Mouse (Mus musculus) testis, postnatal 14 days (tissue): ENCODE measurements around the gene Aldh3b3.

Source experiments
- DNase-seq: peaks from one replicate; pipeline ENCODE4 v3.0.0; 2021; ENCODE audit warnings: low spot score

Gene Aldh3b3

GRCm38 (mm10) chr19:3958470-3958869 lies at the start of gene Aldh3b3:
Gene Aldh3b3, plus strand, starts transcription at chr19:3958645.
- no peak for DNase-seq

DNA sequence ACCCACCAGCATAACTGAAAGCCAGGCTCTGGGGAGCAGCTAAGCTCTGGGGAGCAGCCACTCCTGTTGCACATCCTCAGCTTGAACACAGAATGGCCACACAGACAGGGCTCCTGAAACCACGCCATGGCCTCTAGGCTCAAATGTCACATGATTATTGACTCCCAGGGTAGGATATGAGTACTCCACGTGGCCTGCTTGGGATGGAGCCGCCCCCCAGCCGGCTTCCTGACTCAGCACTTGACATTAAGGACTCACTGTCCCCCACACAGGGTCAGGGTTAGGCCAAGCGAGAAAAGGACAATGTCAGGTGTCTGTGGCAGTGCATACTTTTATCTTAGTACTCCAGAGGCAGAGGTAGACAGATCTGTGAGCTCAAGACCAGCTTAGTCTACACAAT lies 48.2 kb upstream of the Aldh3b3 start:
- no peak for DNase-seq

DNA sequence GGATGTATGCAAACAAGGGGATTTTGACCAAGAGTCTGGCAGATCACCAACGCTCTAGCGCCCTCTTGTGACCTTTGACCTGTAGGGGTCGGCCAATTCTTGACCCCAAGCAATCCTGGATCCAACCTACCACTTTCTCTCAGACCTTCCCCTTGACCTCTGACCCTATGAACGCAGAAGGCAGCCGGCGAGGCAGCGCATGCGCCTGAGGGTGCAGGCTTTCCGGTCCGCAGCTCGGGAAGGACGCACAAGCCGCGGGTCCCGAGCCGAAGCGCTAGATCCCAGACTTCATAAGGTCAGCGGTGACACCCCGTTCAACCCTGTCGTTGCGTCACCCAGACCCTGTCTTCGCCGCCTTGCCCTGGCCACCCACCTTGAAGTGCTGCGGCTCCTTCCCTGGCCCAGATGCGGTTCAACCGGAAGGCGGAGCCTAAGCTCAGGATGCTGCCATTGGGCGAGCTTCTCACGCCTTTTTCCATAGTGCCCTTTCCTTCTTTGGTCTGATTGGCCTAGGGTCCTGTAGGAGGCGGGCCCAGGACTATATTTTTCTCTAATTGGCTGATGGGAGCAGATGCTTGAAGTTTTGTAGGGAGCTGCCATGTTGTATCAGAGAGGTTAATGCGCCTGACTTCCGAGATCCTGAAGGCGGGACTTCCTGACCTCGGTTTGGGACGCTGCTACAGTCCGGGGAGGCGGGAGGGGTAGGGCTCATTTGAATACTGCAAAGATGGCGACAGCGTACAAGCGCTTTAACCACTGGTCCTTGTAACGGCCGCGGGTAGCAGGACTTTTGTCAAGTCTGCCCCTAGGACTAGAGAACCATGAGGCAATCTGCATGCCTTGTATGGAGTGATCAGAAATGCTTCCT lies 45.9 kb upstream of the Aldh3b3 start, which contains the start of gene Ndufs8:
Gene Ndufs8, minus strand, starts transcription at position 438 of the 868 bp plus-strand sequence.
- DNase-seq, result peak; percentile 95

- no peak for DNase-seq
Observed at GRCm38 (mm10) chr19:3913692-3914091, 44.8 kb upstream of the Aldh3b3 start.

DNA sequence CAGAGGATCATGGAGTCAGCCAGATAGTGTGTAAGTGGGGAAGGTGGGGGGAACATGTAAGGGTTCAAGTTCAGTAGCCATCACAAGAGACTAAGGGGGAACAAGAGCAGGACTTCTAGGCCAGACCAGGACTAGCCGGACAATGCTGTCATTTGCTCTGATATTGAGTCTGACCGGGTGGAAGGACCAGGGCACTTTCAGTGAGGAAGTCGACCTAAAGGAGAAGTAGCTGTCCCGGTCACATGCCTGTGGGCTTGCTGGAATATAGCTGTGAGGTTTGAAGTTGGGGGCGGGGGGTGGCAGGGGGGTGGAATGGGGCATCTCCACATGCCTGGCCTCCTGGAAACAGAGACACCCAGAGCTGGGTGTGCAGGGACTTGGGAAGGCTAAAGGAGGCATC lies 43.9 kb upstream of the Aldh3b3 start:
- DNase-seq, result no peak

- DNase-seq, result no peak
Observed at GRCm38 (mm10) chr19:3916727-3917126, 41.7 kb upstream of the Aldh3b3 start.

- DNase-seq, result no peak
Observed at GRCm38 (mm10) chr19:3919928-3920327, 38.5 kb upstream of the Aldh3b3 start.

DNA sequence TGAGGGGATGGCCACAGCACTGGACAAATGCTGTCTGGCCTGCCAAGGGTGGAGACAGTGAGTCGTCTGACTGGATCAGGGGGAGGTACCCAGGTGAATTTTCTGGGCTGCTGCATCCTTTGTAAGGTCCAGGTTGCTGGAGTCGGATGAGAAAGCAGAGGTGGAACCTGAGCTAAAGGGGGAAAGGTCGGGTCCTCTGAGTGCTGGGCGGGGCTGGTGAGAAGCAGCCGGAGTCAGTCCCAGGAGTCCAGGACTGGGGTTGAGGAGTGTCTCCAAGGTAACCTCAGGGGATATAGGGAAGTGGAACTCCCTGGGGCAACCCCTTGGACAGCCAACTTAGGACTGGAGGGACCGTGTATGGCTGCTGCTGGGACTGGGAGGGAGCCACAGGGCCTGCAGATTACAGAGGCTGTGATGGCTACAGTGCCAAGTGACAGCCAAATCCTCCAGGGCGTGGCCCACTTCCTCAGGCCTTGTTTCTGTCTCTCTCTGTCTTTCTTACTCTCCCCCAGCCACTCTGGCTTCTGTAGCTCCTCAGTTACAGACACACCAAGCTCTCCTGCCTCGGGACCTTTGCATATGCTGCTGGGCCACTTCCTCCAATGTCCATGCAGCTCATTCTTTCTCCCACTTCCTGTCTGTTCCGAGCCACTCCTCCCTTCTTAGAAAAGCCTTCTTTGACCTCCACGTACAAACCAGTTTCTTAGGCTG lies 35.6 kb upstream of the Aldh3b3 start:
- no peak for DNase-seq

DNA sequence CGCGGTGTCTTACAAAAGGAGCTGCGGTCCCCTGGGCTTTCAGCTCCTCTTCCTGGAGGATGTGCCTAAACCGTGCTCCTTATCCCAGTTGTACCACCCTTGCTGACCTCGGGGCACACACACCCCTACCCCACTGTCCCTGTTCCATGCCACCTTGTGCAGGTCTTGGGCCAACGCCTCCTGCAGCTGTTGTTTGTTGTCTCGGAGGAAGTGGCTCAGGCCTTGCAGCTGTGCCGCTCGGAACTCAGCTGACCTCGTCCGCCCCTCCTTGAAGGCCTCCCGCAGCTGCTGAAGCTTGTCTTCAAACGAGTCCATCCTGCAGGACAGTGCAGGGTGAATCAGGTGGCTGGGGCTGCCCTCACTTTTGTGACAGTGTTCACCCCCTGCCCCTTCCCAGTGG lies 34.9 kb upstream of the Aldh3b3 start:
- DNase-seq, result no peak

- no peak for DNase-seq
Observed at GRCm38 (mm10) chr19:3924190-3924589, 34.3 kb upstream of the Aldh3b3 start.

DNA sequence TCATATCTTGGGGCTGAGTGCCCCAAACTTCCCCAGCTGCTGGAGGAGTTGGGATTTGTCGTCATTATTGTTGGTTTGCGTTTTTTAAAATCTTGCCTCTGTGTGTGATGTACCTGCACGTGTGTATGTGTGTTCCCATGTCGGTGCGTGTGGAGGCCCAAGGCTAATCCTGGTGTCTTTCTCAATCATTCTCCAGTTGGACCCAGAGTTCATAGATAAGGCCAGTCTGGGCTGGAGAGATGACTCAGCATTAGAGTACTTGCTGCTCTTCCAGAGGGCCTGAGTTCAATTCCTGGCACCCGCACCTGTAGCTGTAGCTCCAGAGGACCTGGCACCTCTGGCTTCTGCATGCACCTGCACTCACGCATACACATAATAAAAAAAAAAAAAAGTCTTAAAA lies 33.6 kb upstream of the Aldh3b3 start:
- no peak for DNase-seq

GRCm38 (mm10) chr19:3925859-3926258 lies 32.6 kb upstream of the Aldh3b3 start:
- no peak for DNase-seq

- DNase-seq, result no peak
Observed at GRCm38 (mm10) chr19:3926279-3926678, 32.2 kb upstream of the Aldh3b3 start.

DNA sequence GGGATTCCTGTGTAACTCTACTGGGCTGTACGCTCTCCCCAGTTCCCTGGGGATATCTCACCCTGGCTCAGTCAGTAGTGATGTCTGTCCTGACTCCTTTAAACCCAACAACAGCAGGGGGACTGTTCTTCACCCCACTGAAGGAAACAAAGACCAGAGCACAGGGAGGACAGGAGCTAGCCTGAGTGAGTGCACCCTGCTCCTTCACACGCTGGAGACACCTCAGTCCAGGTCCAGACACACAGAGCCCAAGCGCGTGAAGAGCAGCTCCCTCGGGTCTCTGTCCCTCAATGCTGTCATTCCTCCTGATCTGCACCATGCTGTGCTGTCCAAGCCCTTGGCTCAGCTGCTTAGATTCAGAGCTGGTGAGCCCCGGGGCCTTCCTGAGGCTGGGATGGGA lies 31.8 kb upstream of the Aldh3b3 start:
- no peak for DNase-seq

- DNase-seq, result no peak
Observed at GRCm38 (mm10) chr19:3927989-3928388, 30.5 kb upstream of the Aldh3b3 start.

DNA sequence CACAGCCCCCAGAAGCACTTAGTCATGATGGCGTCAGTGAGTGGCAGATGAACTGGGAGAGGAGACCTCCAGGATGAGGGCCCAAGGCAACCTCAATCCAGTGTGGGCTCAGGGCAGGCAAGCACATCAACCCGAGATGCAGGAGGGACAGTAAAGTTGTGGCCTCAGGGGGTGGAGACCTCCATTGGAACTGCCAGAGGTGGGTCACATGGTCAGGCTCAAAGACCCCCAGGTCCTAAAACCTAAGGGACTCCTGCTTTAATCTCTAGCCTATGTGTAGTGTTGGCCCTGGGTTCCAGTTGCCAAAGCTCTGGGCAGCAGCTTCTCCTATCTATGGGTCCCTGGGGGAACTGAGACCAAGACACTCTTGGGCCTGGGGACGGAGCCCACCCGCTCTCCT lies 29.7 kb upstream of the Aldh3b3 start:
- no peak for DNase-seq

- DNase-seq, result peak; percentile 74
Observed at GRCm38 (mm10) chr19:3929211-3929941, 29.1 kb upstream of the Aldh3b3 start, which contains the start of gene Aldh3b1. Gene Aldh3b1, minus strand, starts transcription at chr19:3929808.

DNA sequence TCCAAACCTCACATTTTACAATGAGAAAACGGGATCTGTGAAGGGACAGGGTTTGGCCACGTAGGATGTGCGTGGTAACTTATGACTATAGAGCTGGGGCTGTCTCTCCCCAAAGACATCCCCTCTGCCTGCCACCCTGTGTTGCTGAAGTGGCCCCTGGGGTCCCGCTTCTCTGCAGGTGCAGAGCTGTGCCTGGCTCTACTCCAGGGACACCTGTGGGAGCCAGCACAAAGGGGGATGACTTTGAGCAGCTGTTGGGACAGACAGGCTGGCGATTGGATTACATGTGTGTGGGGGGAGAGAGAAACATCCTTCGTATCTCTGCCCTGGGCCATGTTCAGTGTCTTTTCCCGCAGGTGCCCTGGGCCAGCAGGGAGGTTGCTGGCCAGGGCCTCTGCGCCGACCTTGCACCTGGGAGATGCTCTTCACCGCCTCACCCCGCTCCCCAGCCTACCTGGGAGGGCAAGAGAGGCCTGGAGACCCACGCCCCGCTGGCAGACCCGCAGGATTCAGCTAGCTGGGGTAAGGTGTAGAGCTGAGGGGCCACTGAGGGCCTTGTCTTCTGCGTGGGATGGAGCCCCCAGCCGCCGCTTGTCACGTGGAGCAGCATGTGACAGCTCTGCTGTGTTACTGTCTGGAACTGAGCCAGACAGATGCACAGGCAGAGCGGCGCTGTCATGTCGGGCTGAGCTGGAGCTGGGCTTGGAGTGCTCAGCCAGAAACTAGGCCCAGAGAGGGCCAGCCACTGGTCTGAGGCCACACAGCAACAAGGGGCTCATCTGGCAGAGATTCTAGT lies 28.0 kb upstream of the Aldh3b3 start:
- no peak for DNase-seq

GRCm38 (mm10) chr19:3931716-3932115 lies 26.7 kb upstream of the Aldh3b3 start:
- DNase-seq, result no peak

DNA sequence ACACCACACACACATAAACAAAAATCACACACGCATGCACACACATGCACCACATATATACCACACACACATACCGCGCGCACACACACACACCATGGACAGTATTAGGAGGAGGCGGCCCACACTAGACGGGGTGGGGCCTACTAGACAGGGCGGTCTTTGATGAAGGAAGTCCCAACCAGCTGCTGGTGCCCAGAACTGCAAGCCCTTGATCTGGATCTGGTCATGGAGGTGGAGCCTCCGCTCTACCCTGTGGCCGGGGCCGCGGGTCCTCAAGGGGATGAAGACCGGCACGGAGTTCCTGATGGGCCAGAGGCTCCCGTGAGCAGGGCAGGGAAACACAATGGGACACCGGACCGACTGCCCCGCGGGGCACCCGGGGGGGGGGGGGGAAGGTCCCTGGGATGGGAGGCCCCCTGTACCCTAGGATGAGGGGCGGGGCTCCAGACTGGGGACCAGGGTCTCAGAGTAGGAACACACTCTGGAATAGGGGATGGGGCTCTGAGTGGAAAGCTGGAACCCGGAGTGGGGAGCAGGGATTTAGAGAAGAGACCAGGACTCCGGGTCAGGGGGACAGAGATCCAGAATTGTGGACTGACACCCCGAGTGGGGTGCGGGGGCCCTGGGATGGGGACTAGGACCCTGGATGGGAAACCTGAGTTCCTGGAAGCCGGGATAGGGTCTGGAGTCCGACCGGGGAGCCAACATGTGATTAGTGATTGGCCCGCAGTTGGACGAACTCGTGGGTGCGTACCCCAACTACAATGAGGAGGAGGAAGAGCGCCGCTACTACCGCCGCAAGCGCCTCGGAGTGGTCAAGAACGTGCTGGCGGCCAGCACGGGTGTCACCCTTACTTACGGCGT lies 23.2 kb upstream of the Aldh3b3 start, which contains the start of gene Unc93b1:
Gene Unc93b1, plus strand, starts transcription at position 155 of the 864 bp plus-strand sequence.
- DNase-seq, result no peak
